Mouse (Mus musculus) heart, embryonic 16.5 days (tissue): ENCODE data around the gene Ndufs1. TPM values are rescaled to one million over a fixed set of nuclear protein-coding genes. Genes with fewer than 3 reads are reported as not detected.

ENCODE experiments used
- ATAC-seq: fragments of 200-750 bp; cut with Nextera tagmentation; replicated peaks from 2 replicates; pipeline ENCODE4 v1.8.0; 2017; ENCODE audit warnings: moderate number of reproducible peaks; ENCODE audit not compliant: insufficient read depth, low FRiP score; ENCODE audit errors: extremely low read depth
- H3K27ac ChIP-seq: fragments of 300-500 bp; sonication (generic); 2 replicates; pipeline ENCODE4 v1.5.1; 2014; ENCODE audit warnings: mild to moderate bottlenecking, low read length, control low read depth, moderate library complexity
- H3K27me3 ChIP-seq: fragments of 300-500 bp; sonication (generic); 2 replicates; pipeline ENCODE4 v1.6.1; 2014; ENCODE audit warnings: low read length, mixed read lengths; ENCODE audit not compliant: control insufficient read depth, insufficient read depth
- H3K36me3 ChIP-seq: fragments of 300-500 bp; sonication (generic); 2 replicates; pipeline ENCODE4 v1.6.1; 2014; ENCODE audit not compliant: control insufficient read depth, insufficient read depth
- H3K4me1 ChIP-seq: fragments of 300-500 bp; sonication (generic); 2 replicates; pipeline ENCODE4 v1.6.1; 2014; ENCODE audit warnings: low read length, mixed read lengths; ENCODE audit not compliant: control insufficient read depth, insufficient read depth
- H3K4me2 ChIP-seq: fragments of 300-500 bp; sonication (generic); 2 replicates; pipeline ENCODE4 v1.6.1; 2014; ENCODE audit warnings: low read depth, mild to moderate bottlenecking, control low read depth, low read length
- H3K4me3 ChIP-seq: fragments of 300-500 bp; sonication (generic); 2 replicates; pipeline ENCODE4 v1.5.1; 2014; ENCODE audit warnings: mild to moderate bottlenecking, control low read depth, low read length
- H3K9ac ChIP-seq: fragments of 300-500 bp; sonication (generic); 2 replicates; pipeline ENCODE4 v1.6.1; 2014; ENCODE audit warnings: low read length, control low read depth
- H3K9me3 ChIP-seq: fragments of 300-500 bp; sonication (generic); replicated peaks from 2 replicates; pipeline ENCODE4 v1.6.1; 2016; ENCODE audit warnings: low read length; ENCODE audit not compliant: control insufficient read depth
- WGBS: fragments of 180-500 bp; shearing (Covaris S2); extraction: QIAGEN DNeasy Blood & Tissue Kit; methylation state at CpG from one replicate; pipeline ENCODE4 v1.1.7; 2014; 5-methylcytosine and 5-hydroxymethylcytosine counted together
- polyA plus RNA-seq: library from polyadenylated mRNA; unstranded; fragments of >200 nt; fragmentation: Nextera tagmentation; extraction: Ambion mirVana; gene quantifications from 2 replicates; pipeline ENCODE4 v1.2.1, GENCODE M21; 2015

The Ndufs1 gene
- polyA plus RNA-seq, 1 experiment from 2014 or later, result 470 TPM

GRCm38 (mm10) chr1:63115540-63115939 lies 61.1 kb downstream of the Ndufs1 start:
- H3K9me3 ChIP-seq, result no peaks in the 10 kb centered on the region
- H3K27me3 ChIP-seq, result no peaks in the 10 kb centered on the region
- peak overlapping the region; percentile 99 for H3K27ac ChIP-seq
- 15% methylated on average over 3 of the region's 3 CpGs for WGBS
- ATAC-seq, result no peak
- peaks cover 11% of the 10 kb centered on the region for H3K4me1 ChIP-seq
- H3K4me3 ChIP-seq, result peak overlapping the region; percentile 91
- H3K9ac ChIP-seq, result peak overlapping the region; percentile 100
- H3K4me2 ChIP-seq, result peak overlapping the region; percentile 70
- peaks cover 18% of the 10 kb centered on the region for H3K36me3 ChIP-seq

- Histone ChIP-seq H3K4me2 (peak overlapping the region; percentile 70), H3K4me3 (peak overlapping the region; percentile 91), H3K9ac (peak overlapping the region; percentile 100), H3K4me1 (peaks cover 15% of the 10 kb centered on the region), H3K9me3 (no peaks in the 10 kb centered on the region), H3K27ac (peak overlapping the region; percentile 99), H3K27me3 (no peaks in the 10 kb centered on the region), H3K36me3 (peaks cover 14% of the 10 kb centered on the region; the same call in 1 of the 2 replicates)
- ATAC-seq, result no peak
- WGBS, result 15% methylated on average over 4 of the region's 4 CpGs
Observed at GRCm38 (mm10) chr1:63115096-63115495, 61.5 kb downstream of the Ndufs1 start.

GRCm38 (mm10) chr1:63114136-63114781 lies 62.4 kb downstream of the Ndufs1 start, which contains the start of gene Ino80d:
Gene Ino80d (minus strand): TSS chr1:63114667.
- Histone ChIP-seq H3K4me3 (peak within 1 kb of the TSS; percentile 91), H3K36me3 (peaks cover 9% of the 10 kb centered on the region; the same call in 1 of the 2 replicates), H3K27ac (peak within 1 kb of the TSS; percentile 99), H3K4me2 (peak within 1 kb of the TSS; percentile 70), H3K27me3 (no peaks in the 10 kb centered on the region), H3K9me3 (no peaks in the 10 kb centered on the region), H3K4me1 (peaks cover 15% of the 10 kb centered on the region), H3K9ac (peak within 1 kb of the TSS; percentile 100)
- ATAC-seq, result peak; percentile 87
- WGBS, result under 1% methylated on average over 35 of the region's 42 CpGs

- Histone ChIP-seq H3K27ac (peak overlapping the region; percentile 99), H3K4me2 (peak overlapping the region; percentile 70), H3K27me3 (no peaks in the 10 kb centered on the region), H3K9me3 (no peaks in the 10 kb centered on the region), H3K4me3 (peak overlapping the region; percentile 91), H3K36me3 (peaks cover 6% of the 10 kb centered on the region; the same call in 1 of the 2 replicates), H3K4me1 (peaks cover 17% of the 10 kb centered on the region), H3K9ac (peak overlapping the region; percentile 100)
- peak; percentile 43 for ATAC-seq
- under 1% methylated on average over 52 of the region's 92 CpGs for WGBS
Observed at GRCm38 (mm10) chr1:63113274-63114135, 63.1 kb downstream of the Ndufs1 start.

- ATAC-seq, result no peak
- WGBS, result 3% methylated on average over 11 of the region's 11 CpGs
- Histone ChIP-seq H3K4me3 (peak overlapping the region; percentile 91), H3K27ac (peak overlapping the region; percentile 99), H3K27me3 (no peaks in the 10 kb centered on the region), H3K4me2 (peak overlapping the region; percentile 70), H3K4me1 (peaks cover 22% of the 10 kb centered on the region), H3K36me3 (no peaks in the 10 kb centered on the region), H3K9ac (peak overlapping the region; percentile 100), H3K9me3 (no peaks in the 10 kb centered on the region)
Observed at GRCm38 (mm10) chr1:63112865-63113261, 63.8 kb downstream of the Ndufs1 start.

GRCm38 (mm10) chr1:63112151-63112864 lies 64.3 kb downstream of the Ndufs1 start:
- Histone ChIP-seq H3K9me3 (no peaks in the 10 kb centered on the region), H3K9ac (peak overlapping the region; percentile 100), H3K36me3 (no peaks in the 10 kb centered on the region), H3K4me1 (peaks cover 27% of the 10 kb centered on the region), H3K27me3 (no peaks in the 10 kb centered on the region), H3K27ac (peak overlapping the region; percentile 99), H3K4me3 (peak overlapping the region; percentile 91), H3K4me2 (peak overlapping the region; percentile 70)
- ATAC-seq, result no peak
- WGBS, result 43% methylated on average over 8 of the region's 8 CpGs

- H3K4me2 ChIP-seq, result no peak overlapping the region
- no peak overlapping the region for H3K9ac ChIP-seq
Observed at GRCm38 (mm10) chr1:63110536-63111285, 65.9 kb downstream of the Ndufs1 start.

GRCm38 (mm10) chr1:63107614-63108327 lies 68.9 kb downstream of the Ndufs1 start:
- 35% methylated on average over 6 of the region's 6 CpGs for WGBS
- Histone ChIP-seq H3K36me3 (peaks cover 8% of the 10 kb centered on the region), H3K4me1 (peaks cover 28% of the 10 kb centered on the region), H3K4me3 (no peak overlapping the region), H3K9me3 (no peaks in the 10 kb centered on the region), H3K27me3 (no peaks in the 10 kb centered on the region), H3K4me2 (peak overlapping the region; percentile 16), H3K27ac (peak overlapping the region; percentile 80), H3K9ac (peak overlapping the region; percentile 14; the same call in 1 of the 2 replicates)
- no peak for ATAC-seq

More at GRCm38 (mm10) chr1:63110536-63111285, 65.9 kb downstream of the Ndufs1 start:
- ATAC-seq, result no peak
- WGBS, result 56% methylated on average over 7 of the region's 7 CpGs
- Histone ChIP-seq H3K4me3 (no peak overlapping the region), H3K27me3 (no peaks in the 10 kb centered on the region), H3K27ac (no peak overlapping the region), H3K4me1 (peaks cover 23% of the 10 kb centered on the region), H3K9me3 (no peaks in the 10 kb centered on the region), H3K36me3 (0 out of 2 replicates have a peak, but pooled peaks cover 1% of the 10 kb centered on the region)
